Mouse (Mus musculus) liver, postnatal 0 days (tissue): ENCODE data around the gene Prickle3. TPM values are rescaled to one million over a fixed set of nuclear protein-coding genes. Genes with fewer than 3 reads are reported as not detected.
"Not testable (repeated sequence)": the region's sequence is repeated elsewhere in the genome, so short reads cannot be mapped to it uniquely, and the experiment has no call there.

Source experiments
- ATAC-seq: fragments of 200-750 bp; cut with Nextera tagmentation; 2 replicates; pipeline ENCODE4 v1.8.0; 2017; ENCODE audit warnings: mild to moderate bottlenecking, moderate library complexity
- DNase-seq: peaks from one replicate; pipeline ENCODE4 v3.0.0-alpha.2; 2016
- H3K27ac ChIP-seq: fragments of 300-500 bp; sonication (generic); 2 replicates; pipeline ENCODE4 v1.5.1; 2014; ENCODE audit warnings: antibody characterized with exemption, moderate library complexity, mild to moderate bottlenecking, low read depth
- H3K27me3 ChIP-seq: fragments of 300-500 bp; sonication (generic); 2 replicates; pipeline ENCODE4 v1.6.1; 2014; ENCODE audit warnings: low read length, control low read depth, mixed read lengths; ENCODE audit not compliant: insufficient read depth
- H3K36me3 ChIP-seq: fragments of 300-500 bp; sonication (generic); replicated peaks from 2 replicates; pipeline ENCODE4 v1.6.1; 2014; ENCODE audit warnings: mild to moderate bottlenecking, control low read depth, low read length, moderate library complexity, mixed read lengths; ENCODE audit not compliant: insufficient read depth
- H3K4me1 ChIP-seq: fragments of 300-500 bp; sonication (generic); 2 replicates; pipeline ENCODE4 v1.6.1; 2014; ENCODE audit warnings: antibody characterized with exemption, mild to moderate bottlenecking, control low read depth; ENCODE audit not compliant: insufficient read depth
- H3K4me2 ChIP-seq: fragments of 300-500 bp; sonication (generic); 2 replicates; pipeline ENCODE4 v1.6.1; 2014; ENCODE audit warnings: low read depth, mild to moderate bottlenecking, low read length, moderate library complexity, mixed read lengths
- H3K4me3 ChIP-seq: fragments of 300-500 bp; sonication (generic); 2 replicates; pipeline ENCODE4 v1.5.1; 2014; ENCODE audit warnings: low read depth, low read length
- H3K9ac ChIP-seq: fragments of 300-500 bp; sonication (generic); replicated peaks from 2 replicates; pipeline ENCODE4 v1.6.1; 2014; ENCODE audit warnings: mild to moderate bottlenecking, moderate library complexity
- H3K9me3 ChIP-seq: fragments of 300-500 bp; sonication (generic); 2 replicates; pipeline ENCODE4 v1.6.1; 2016; ENCODE audit warnings: mild to moderate bottlenecking, control low read depth, low read length, mixed read lengths
- CTCF ChIP-seq: sonication (generic); IDR thresholded peaks from 2 replicates; pipeline ENCODE4 v1.5.1; 2016; ENCODE audit warnings: antibody characterized with exemption, low read depth
- EP300 ChIP-seq: IDR thresholded peaks from 2 replicates; pipeline ENCODE4 v1.6.1; 2016; ENCODE audit warnings: antibody characterized with exemption, low read depth, mild to moderate bottlenecking
- WGBS: fragments of 180-500 bp; shearing (Covaris S2); extraction: QIAGEN DNeasy Blood & Tissue Kit; methylation state at CpG from one replicate; pipeline ENCODE4 v1.1.7; 2014; ENCODE audit not compliant: insufficient replicate concordance; 5-methylcytosine and 5-hydroxymethylcytosine counted together
- polyA plus RNA-seq: library from polyadenylated mRNA; unstranded; fragments of >200 nt; fragmentation: Nextera tagmentation; extraction: Ambion mirVana; gene quantifications from 2 replicates; pipeline ENCODE4 v1.2.1, GENCODE M21; 2015

Prickle3 gene
- polyA plus RNA-seq, 1 experiment from 2014 or later: 1.7 TPM

DNA sequence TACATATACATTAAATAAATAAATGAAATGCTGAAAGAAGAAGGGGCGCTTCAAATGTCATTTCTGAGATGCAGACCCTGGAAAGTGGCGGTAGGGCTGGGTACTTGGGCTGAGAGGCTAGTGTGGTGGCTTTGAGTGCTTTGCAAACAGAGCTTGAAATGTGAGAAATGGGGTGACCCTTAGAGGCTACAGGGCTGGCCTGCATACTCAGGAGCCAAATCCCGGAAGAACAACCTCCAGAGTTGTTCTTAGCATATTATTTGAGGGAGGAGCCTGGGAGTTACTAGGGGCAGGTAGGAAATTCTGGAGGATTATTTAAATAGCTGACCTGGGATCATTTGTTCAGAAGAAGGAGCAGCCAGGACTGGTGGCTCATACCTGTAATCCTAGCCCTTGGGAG, 33.4 kb downstream of the Prickle3 start:
- DNase-seq (no peak), ATAC-seq (no peak)
- H3K27ac ChIP-seq: no peak overlapping the region
- no peaks in the 10 kb centered on the region for H3K27me3 ChIP-seq
- no peak for TF ChIP-seq EP300
- no peak overlapping the region for H3K4me3 ChIP-seq
- WGBS: 59% methylated on average over 3 of the region's 3 CpGs
- no peaks in the 10 kb centered on the region for H3K36me3 ChIP-seq
- H3K9me3 ChIP-seq: no peaks in the 10 kb centered on the region
- no peak overlapping the region for H3K4me2 ChIP-seq
- no peaks in the 10 kb centered on the region for H3K4me1 ChIP-seq
- H3K9ac ChIP-seq: no peak overlapping the region

DNA sequence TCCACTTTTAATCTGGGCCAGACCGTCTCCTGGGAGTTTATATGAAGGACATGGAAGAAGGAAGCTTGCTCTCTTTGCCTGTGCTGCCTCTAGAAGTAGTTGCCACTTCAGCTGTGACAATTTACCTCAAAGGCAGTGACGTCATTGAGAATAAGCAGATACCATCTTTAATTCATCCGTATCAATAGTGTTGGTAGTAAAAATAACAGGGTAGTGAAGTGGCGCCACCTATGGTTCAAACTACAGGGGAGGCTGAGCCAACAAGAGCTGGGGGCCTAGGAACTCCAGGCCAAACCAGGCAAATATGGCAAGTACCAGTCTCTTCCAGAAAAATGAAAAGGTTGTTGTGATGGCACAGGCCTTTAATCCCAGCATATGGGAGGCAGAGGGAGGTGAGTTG, 35.8 kb downstream of the Prickle3 start:
- Histone ChIP-seq H3K36me3 (no peaks in the 10 kb centered on the region), H3K4me3 (no peak overlapping the region), H3K27ac (no peak overlapping the region), H3K4me2 (no peak overlapping the region), H3K9me3 (no peaks in the 10 kb centered on the region), H3K27me3 (no peaks in the 10 kb centered on the region), H3K9ac (no peak overlapping the region), H3K4me1 (0 out of 2 replicates have a peak, but pooled peaks cover 4% of the 10 kb centered on the region)
- DNase-seq (peak; percentile 43), ATAC-seq (no peak)
- TF ChIP-seq EP300 (no peak), CTCF (peak; percentile 65)
- WGBS: 37% methylated on average over 4 of the region's 4 CpGs

DNA sequence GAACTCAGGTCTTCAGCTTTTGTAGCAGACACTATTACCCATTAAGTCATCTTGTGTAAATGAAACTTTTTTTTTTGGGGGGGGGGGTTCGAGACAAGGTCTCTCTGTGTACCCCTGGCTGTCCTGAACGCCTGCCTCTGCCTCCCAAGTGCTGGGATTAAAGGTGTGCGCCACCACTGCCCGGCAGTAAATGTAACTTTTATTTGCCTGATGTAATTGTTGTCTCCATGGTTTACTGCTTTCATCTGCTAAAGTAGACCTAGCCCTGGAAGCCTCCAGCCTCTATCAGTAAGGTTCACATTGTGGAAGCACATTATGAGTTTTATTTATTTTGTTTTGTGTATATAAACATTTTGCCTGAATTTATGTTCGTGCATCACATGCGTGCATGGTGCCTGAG, 39.5 kb downstream of the Prickle3 start:
- Histone ChIP-seq H3K4me2 (peak overlapping the region; percentile 44; the same call in 1 of the 2 replicates), H3K36me3 (peaks cover 3% of the 10 kb centered on the region; the same call in 1 of the 2 replicates), H3K27ac (no peak overlapping the region), H3K4me1 (peaks cover 4% of the 10 kb centered on the region; the same call in 1 of the 2 replicates), H3K27me3 (no peaks in the 10 kb centered on the region), H3K9ac (no peak overlapping the region), H3K9me3 (no peaks in the 10 kb centered on the region), H3K4me3 (peak overlapping the region; percentile 69; the same call in 1 of the 2 replicates)
- no peak for TF ChIP-seq EP300
- no peak for TF ChIP-seq CTCF
- 37% methylated on average over 6 of the region's 6 CpGs for WGBS
- ATAC-seq: peak; percentile 24
- no peak for DNase-seq

DNA sequence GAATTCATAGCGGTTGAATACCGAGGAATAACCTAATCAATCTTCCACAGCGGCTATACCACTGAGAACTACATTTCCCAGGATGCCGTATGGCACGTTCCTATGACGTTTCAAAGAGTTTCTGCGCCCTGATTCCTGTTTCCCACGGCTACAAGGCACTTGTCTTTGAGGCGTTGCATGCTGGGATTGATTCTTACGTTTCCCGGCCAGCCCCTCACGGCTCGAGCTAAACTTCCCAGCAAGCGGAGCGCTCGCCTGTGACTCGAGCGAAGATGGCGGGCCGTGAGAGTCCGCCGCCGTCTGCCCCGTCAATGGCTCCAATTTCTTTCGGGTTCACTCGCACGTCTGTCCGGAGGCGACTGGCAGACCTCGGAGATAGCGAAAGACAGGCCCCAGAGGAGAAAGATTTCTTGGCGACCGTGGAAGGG, 39.9 kb downstream of the Prickle3 start, which contains the start of gene Gpkow:
Gpkow (plus strand) TSS at position 178 of the 428 bp plus-strand sequence.
- no peak for TF ChIP-seq CTCF
- no peak for TF ChIP-seq EP300
- H3K27me3 ChIP-seq: no peaks in the 10 kb centered on the region
- peak within 1 kb of the TSS; percentile 70 for H3K4me2 ChIP-seq
- peak within 1 kb of the TSS; percentile 67 for H3K27ac ChIP-seq
- peaks cover 3% of the 10 kb centered on the region; the same call in 1 of the 2 replicates for H3K36me3 ChIP-seq
- H3K9ac ChIP-seq: peak within 1 kb of the TSS; percentile 77
- DNase-seq (peak; percentile 82), ATAC-seq (peak; percentile 97)
- WGBS: 10% methylated on average over 33 of the region's 33 CpGs
- H3K4me1 ChIP-seq: peaks cover 4% of the 10 kb centered on the region; the same call in 1 of the 2 replicates
- H3K4me3 ChIP-seq: peak within 1 kb of the TSS; percentile 69
- no peaks in the 10 kb centered on the region for H3K9me3 ChIP-seq

DNA sequence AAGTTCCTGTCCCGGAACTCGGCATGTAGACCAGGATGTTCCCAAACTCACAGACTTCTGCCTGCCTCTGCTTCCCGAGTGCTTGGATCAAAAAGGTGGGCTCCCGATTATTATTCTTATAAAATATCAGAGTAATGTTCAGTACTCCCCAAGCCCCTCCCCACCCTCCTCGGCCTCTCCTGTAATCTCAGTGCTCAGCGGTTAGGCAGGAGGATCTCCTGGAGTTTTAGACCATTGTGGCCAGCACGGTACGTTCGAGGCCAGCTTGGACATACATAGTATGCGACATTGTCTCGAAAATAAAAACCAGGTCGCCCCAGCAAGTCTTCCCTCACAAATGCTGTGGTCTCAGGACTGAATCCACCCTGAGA, 56.7 kb downstream of the Prickle3 start:
- H3K27me3 ChIP-seq, DNase-seq, H3K9me3 ChIP-seq, H3K36me3 ChIP-seq, H3K27ac ChIP-seq, H3K4me1 ChIP-seq: not testable (repeated sequence)
- Histone ChIP-seq H3K9ac (peak overlapping the region; percentile 44; the same call in 1 of the 2 replicates), H3K4me2 (peak overlapping the region; percentile 62), H3K4me3 (peak overlapping the region; percentile 46)
- peak; percentile 6 for ATAC-seq
- 25% methylated on average over 4 of the region's 12 CpGs for whole genome bisulfite sequencing

DNA sequence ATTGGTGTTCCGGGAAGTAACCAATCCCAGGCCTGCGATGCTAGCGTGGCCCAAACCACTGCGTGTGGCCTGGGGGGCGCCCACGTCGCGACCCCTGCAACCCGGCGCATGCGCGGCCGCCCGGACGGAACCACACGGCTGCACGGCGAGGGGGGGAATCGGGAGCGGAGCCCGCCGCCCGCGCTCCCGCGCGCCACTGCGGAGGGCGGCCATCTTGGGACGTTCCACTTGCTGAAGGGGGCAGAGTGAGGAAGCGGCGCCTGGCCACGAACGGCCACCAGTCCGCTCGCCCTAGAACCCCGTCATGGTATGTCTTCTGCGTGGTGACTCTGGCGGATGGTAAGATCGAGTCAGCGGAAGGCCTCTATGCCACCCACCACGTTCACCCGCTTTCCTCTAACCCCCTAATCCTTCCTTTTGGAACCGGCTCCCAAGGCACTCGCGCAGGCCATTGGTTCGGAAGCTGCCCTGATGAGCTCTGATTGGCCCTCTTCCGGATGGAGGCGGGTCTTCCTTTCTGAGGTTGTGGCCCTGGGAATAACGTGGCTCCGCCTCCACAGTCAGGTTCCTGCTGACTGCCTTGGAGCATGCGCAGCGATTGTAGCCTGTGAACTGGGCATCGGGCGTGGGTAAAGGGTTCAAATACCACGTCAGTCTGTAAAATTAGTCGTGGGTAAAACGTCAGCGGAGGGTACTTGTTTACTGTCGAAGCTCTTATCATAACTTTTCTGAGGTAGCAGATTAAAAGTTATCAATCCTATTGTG, 57.3 kb downstream of the Prickle3 start, which contains the start of gene Wdr45:
Wdr45 (plus strand) TSS at position 199 of the 765 bp plus-strand sequence.
- WGBS: 21% methylated on average over 19 of the region's 60 CpGs
- not testable (repeated sequence) for H3K27me3 ChIP-seq, H3K27ac ChIP-seq, H3K36me3 ChIP-seq, H3K9me3 ChIP-seq, H3K4me1 ChIP-seq
- H3K9ac ChIP-seq: peak within 1 kb of the TSS; percentile 44; the same call in 1 of the 2 replicates
- DNase-seq (peak; percentile 92), ATAC-seq (peak; percentile 96)
- H3K4me3 ChIP-seq: peak within 1 kb of the TSS; percentile 46
- peak within 1 kb of the TSS; percentile 62 for H3K4me2 ChIP-seq
